In genomic region chr4:53159176-53159575, GRCm38 (mm10) we compare ENCODE assay signal across 8 mouse cellular contexts. TPM values are rescaled to one million over a fixed set of nuclear protein-coding genes. Genes with fewer than 3 reads are reported as not detected.
DNase-seq lines count a peak whose midpoint lies in the region; ATAC-seq and TF ChIP-seq lines count a peak whose summit lies in the region.

No protein-coding gene starts in this region.

- DNase-seq in right cerebral cortex, postnatal 14 days = peak; percentile 6
- DNase-seq in right cerebral cortex, adult 18-20 months = no peak
- DNase-seq in gastrocnemius, postnatal 10 days = peak; percentile 30

- 0 out of 2 replicates have a peak, but pooled peaks have one; percentile 20 for ATAC-seq in intestine, postnatal 0 days
- ATAC-seq in liver, embryonic 16.5 days (ENCODE audit: low read depth) = 0 out of 2 replicates have a peak, but pooled peaks have one; percentile 6
- peak; percentile 68 for ATAC-seq in neural tube, embryonic 15.5 days (ENCODE audit: low FRiP score)
- ATAC-seq in erythroid progenitor cell, adult 5-6 weeks (replicated peaks; ENCODE audit: low FRiP score, poor library complexity, severe bottlenecking) = no peak

- no peaks in the 10 kb centered on the region for H3K27me3 ChIP-seq in intestine, postnatal 0 days (replicated peaks; ENCODE audit: control insufficient read depth, insufficient read depth, low read length)
- H3K27me3 ChIP-seq in liver, embryonic 16.5 days (ENCODE audit: control insufficient read depth, insufficient read depth, low read depth, low read length) = no peaks in the 10 kb centered on the region
- peaks cover 3% of the 10 kb centered on the region; the same call in 1 of the 2 replicates for H3K27me3 ChIP-seq in neural tube, embryonic 15.5 days (replicated peaks)

- H3K36me3 ChIP-seq in intestine, postnatal 0 days (ENCODE audit: control insufficient read depth, insufficient read depth) = no peaks in the 10 kb centered on the region
- H3K36me3 ChIP-seq in liver, embryonic 16.5 days (ENCODE audit: control insufficient read depth, insufficient read depth) = no peaks in the 10 kb centered on the region
- H3K36me3 ChIP-seq in neural tube, embryonic 15.5 days = no peaks in the 10 kb centered on the region

- H3K4me1 ChIP-seq in brown adipose tissue, adult 24 weeks (ENCODE audit: control insufficient read depth, insufficient read depth, insufficient read length, low read length) = peaks cover 11% of the 10 kb centered on the region
- no peaks in the 10 kb centered on the region; the same call in 1 of the 2 replicates for H3K4me1 ChIP-seq in intestine, postnatal 0 days (replicated peaks; ENCODE audit: control insufficient read depth, insufficient read depth, low read length)
- H3K4me1 ChIP-seq in liver, embryonic 16.5 days (ENCODE audit: control insufficient read depth, low read depth, low read length) = peaks cover 5% of the 10 kb centered on the region
- H3K4me1 ChIP-seq in neural tube, embryonic 15.5 days = peaks cover 21% of the 10 kb centered on the region

- peak overlapping the region; percentile 45 for H3K9ac ChIP-seq in intestine, postnatal 0 days (ENCODE audit: low read depth, low read length)
- H3K9ac ChIP-seq in liver, embryonic 16.5 days (ENCODE audit: low read depth, low read length) = peak overlapping the region; percentile 60
- peak overlapping the region; percentile 60 for H3K9ac ChIP-seq in neural tube, embryonic 15.5 days (replicated peaks)

- 3% methylated on average over 20 of the region's 20 CpGs for WGBS in intestine, postnatal 0 days
- WGBS in liver, embryonic 16.5 days (ENCODE audit: insufficient replicate concordance) = 0% methylated on average over 20 of the region's 20 CpGs
- WGBS in neural tube, embryonic 15.5 days = 1% methylated on average over 20 of the region's 20 CpGs

- H3K9me3 ChIP-seq in intestine, postnatal 0 days (ENCODE audit: control insufficient read depth) = no peaks in the 10 kb centered on the region
- no peaks in the 10 kb centered on the region for H3K9me3 ChIP-seq in liver, embryonic 16.5 days (replicated peaks; ENCODE audit: control insufficient read depth, low read length)
- H3K9me3 ChIP-seq in neural tube, embryonic 15.5 days (replicated peaks) = no peaks in the 10 kb centered on the region

- peak overlapping the region; percentile 91 for H3K4me2 ChIP-seq in intestine, postnatal 0 days (replicated peaks; ENCODE audit: low read depth)
- H3K4me2 ChIP-seq in liver, embryonic 16.5 days (ENCODE audit: low read depth, low read length) = peak overlapping the region; percentile 69
- peak overlapping the region; percentile 93 for H3K4me2 ChIP-seq in neural tube, embryonic 15.5 days

- peak overlapping the region; percentile 96 for H3K4me3 ChIP-seq in brown adipose tissue, adult 24 weeks (ENCODE audit: insufficient read depth, low read depth, low read length)
- peak overlapping the region; percentile 68 for H3K4me3 ChIP-seq in intestine, postnatal 0 days (ENCODE audit: low read depth, low read length)
- peak overlapping the region; percentile 68 for H3K4me3 ChIP-seq in liver, embryonic 16.5 days (ENCODE audit: low read depth, low read length)
- peak overlapping the region; percentile 67 for H3K4me3 ChIP-seq in neural tube, embryonic 15.5 days (replicated peaks)

- H3K27ac ChIP-seq in brown adipose tissue, adult 24 weeks (replicated peaks; ENCODE audit: low read depth, low read length) = peak overlapping the region; percentile 71
- H3K27ac ChIP-seq in intestine, postnatal 0 days (ENCODE audit: low read depth, low read length) = no peak overlapping the region
- peak overlapping the region; percentile 32 for H3K27ac ChIP-seq in liver, embryonic 16.5 days (ENCODE audit: low read length)
- peak overlapping the region; percentile 72 for H3K27ac ChIP-seq in neural tube, embryonic 15.5 days (replicated peaks)

- TF ChIP-seq CTCF in intestine, postnatal 0 days (IDR thresholded peaks at IDR 0.05; ENCODE audit: low read depth) = no peak

RNA-seq across cellular contexts. Expression of gene Abca1, which starts 0.5 kb away (rescaled TPM):
- polyA plus RNA-seq in brown adipose tissue, adult 24 weeks (2012; ENCODE audit: insufficient read depth, insufficient read length, missing spikeins) = 21.5 and 22.3 TPM in 2 replicates
- 10 to 100 TPM; 13.8 to 18.3 TPM for total RNA-seq in gastrocnemius, postnatal 10 days (2021)
- 1.4 and 1.5 TPM in 2 replicates for polyA plus RNA-seq in intestine, postnatal 0 days (2015; fragmentation: Nextera tagmentation; extraction: Ambion mirVana)
- 17.0 and 19.0 TPM in 2 replicates for polyA plus RNA-seq in liver, embryonic 16.5 days (2015; fragmentation: Nextera tagmentation; extraction: Ambion mirVana)
- 8.8 and 9.0 TPM in 2 replicates for polyA plus RNA-seq in neural tube, embryonic 15.5 days (2015; fragmentation: Nextera tagmentation; extraction: Ambion mirVana)
- 1.3 and 3.2 TPM in 2 replicates for total RNA-seq in erythroid progenitor cell, adult 5-6 weeks (2015; ENCODE audit: low replicate concordance)
- 2.8 and 4.5 TPM in 2 replicates for total RNA-seq in erythroid progenitor cell, adult 5-6 weeks (2017; ENCODE audit: low replicate concordance)
